Mouse (Mus musculus) G1E (cell line): ENCODE data around the gene Shkbp1.

ENCODE experiments used
- CTCF ChIP-seq: IDR thresholded peaks from 2 replicates; pipeline ENCODE4 v1.5.1; 2012; ENCODE audit warnings: low read depth, low read length, inconsistent platforms, mixed read lengths
- GATA1 ChIP-seq: IDR thresholded peaks from 2 replicates; pipeline ENCODE4 v1.6.1; 2012; ENCODE audit warnings: borderline replicate concordance, low read length, inconsistent platforms, mixed read lengths
- GATA2 ChIP-seq: IDR thresholded peaks from 2 replicates; pipeline ENCODE4 v1.6.1; 2012; ENCODE audit warnings: low read depth, low read length, inconsistent platforms, borderline replicate concordance
- POLR2AphosphoS5 ChIP-seq: IDR thresholded peaks from 2 replicates; pipeline ENCODE4 v1.6.1; 2012; ENCODE audit warnings: low read depth, low read length, inconsistent platforms; ENCODE audit not compliant: insufficient replicate concordance
- TAL1 ChIP-seq: conservative IDR thresholded peaks from 2 replicates; pipeline ENCODE4 v1.6.1; 2012; ENCODE audit warnings: low read depth, low read length, inconsistent platforms, mixed read lengths

GRCm38 (mm10) chr7:27326101-27326880 is 29.5 kb downstream of the Shkbp1 start:
- TF ChIP-seq CTCF = no peak
- no peak for TF ChIP-seq POLR2AphosphoS5
- no peak for TF ChIP-seq TAL1
- TF ChIP-seq GATA1 = no peak
- TF ChIP-seq GATA2 = no peak
